Mouse (Mus musculus): Measurements from ENCODE around the gene Ch25h.

The Ch25h gene

GRCm38 (mm10) chr19:34468216-34468615 is 6.7 kb downstream of the Ch25h start:
- DNase-seq = no peak

GRCm38 (mm10) chr19:34464453-34464852 is 10.5 kb downstream of the Ch25h start:
- no peak for DNase-seq

- no peak for DNase-seq
Observed at GRCm38 (mm10) chr19:34461451-34462019, 13.4 kb downstream of the Ch25h start.

- DNase-seq = no peak
Observed at GRCm38 (mm10) chr19:34450784-34451370, 24.1 kb downstream of the Ch25h start.

- no peak for DNase-seq
Observed at GRCm38 (mm10) chr19:34448851-34449250, 26.1 kb downstream of the Ch25h start.

- DNase-seq = no peak
Observed at GRCm38 (mm10) chr19:34445410-34446012, 29.5 kb downstream of the Ch25h start.

- no peak for DNase-seq
Observed at GRCm38 (mm10) chr19:34444785-34445184, 30.2 kb downstream of the Ch25h start.

- DNase-seq = no peak
Observed at GRCm38 (mm10) chr19:34441979-34442378, 33.0 kb downstream of the Ch25h start.

GRCm38 (mm10) chr19:34435197-34435611 is 39.8 kb downstream of the Ch25h start:
- no peak for DNase-seq

GRCm38 (mm10) chr19:34431314-34431713 is 43.6 kb downstream of the Ch25h start:
- DNase-seq = no peak

- no peak for DNase-seq
Observed at GRCm38 (mm10) chr19:34423783-34424335, 51.1 kb downstream of the Ch25h start.
